ENCODE assay signal across 8 mouse cellular contexts in the genomic region with DNA sequence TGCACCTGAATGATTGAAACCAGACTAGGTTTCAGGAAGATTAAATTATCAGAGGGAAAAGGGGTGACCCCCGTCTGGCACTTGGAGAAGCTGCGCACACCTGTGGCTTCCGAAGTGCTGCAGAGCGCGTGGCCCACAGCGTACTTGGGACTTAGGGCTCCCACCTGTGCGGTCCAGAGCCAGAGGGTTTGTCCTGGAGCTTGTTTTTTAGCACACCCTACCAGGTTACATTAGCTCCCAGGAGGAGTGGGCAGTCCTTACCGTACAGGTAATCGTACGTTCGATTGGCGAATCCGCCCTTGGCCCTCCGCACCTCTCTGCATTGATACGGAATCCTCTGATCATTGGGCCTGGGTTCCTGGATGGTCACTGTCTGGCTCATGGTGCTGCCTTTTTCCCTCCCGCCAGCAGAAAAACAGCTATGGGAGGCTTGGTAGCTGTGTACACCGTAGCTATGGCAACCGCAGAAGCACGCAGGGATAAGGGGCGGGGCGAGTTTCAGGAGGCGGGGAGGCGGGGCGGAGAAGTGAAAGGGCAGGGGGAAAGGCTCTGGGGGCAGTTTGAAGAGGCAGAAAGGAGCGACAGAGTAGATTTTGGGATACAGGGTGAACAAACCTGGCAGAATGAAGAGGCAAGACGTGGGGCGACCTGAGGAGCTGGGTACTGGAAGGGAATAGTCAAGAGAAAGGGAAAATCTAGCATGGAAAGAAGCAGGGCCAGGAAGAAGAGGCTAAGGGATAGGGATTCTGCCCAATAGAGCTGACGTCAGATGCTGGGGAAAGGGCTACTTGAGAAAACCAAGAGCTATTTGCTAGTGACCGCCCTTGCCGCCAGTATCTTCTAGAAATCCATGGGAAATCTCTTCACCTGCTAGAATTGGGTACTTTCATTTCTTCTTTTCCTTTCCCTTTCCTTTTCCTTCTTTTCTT. TPM values are rescaled to one million over a fixed set of nuclear protein-coding genes. Genes with fewer than 3 reads are reported as not detected.
DNase-seq lines count a peak whose midpoint lies in the region; ATAC-seq and TF ChIP-seq lines count a peak whose summit lies in the region.

A gene (minus strand): TSS at position 748 of the 929 bp plus-strand sequence.

- peak within 1 kb of the TSS; percentile 61 for H3K4me2 ChIP-seq in forebrain, embryonic 16.5 days (ENCODE audit: low read length)
- H3K4me2 ChIP-seq in liver, embryonic 16.5 days (ENCODE audit: low read depth, low read length) = peak within 1 kb of the TSS; percentile 60
- peak within 1 kb of the TSS; percentile 62 for H3K4me2 ChIP-seq in neural tube, embryonic 11.5 days (ENCODE audit: low read depth)

- intact Hi-C loops in heart, postnatal 14 days (cut with DNase I) = no loop called here

- ATAC-seq in forebrain, embryonic 16.5 days = peak; percentile 93
- ATAC-seq in liver, embryonic 16.5 days (ENCODE audit: low read depth) = peak; percentile 77
- ATAC-seq in neural tube, embryonic 11.5 days (ENCODE audit: insufficient read depth, low FRiP score, low TSS enrichment) = peak; percentile 82

- no peak for TF ChIP-seq POLR2A in cerebellum, adult 2 months (IDR thresholded peaks at IDR 0.05; ENCODE audit: borderline replicate concordance, insufficient read depth, low read length)
- TF ChIP-seq POLR2A in testis, adult 2 months (IDR thresholded peaks at IDR 0.05; ENCODE audit: control insufficient read depth, low read depth, low read length) = peak; percentile 68; the same call in 1 of the 2 replicates

- peaks cover 3 to 4% of the 10 kb centered on the region in 2 experiments; a peak in 2 of 4 replicates for H3K4me1 ChIP-seq in ES-E14 (ENCODE audit: control insufficient read depth in 2 of 2, insufficient read depth in 2 of 2, low read length in 2 of 2, poor library complexity in 1 of 2)
- H3K4me1 ChIP-seq in cerebellum, adult 2 months (ENCODE audit: control insufficient read depth, insufficient read depth, low read length) = no peaks in the 10 kb centered on the region
- H3K4me1 ChIP-seq in forebrain, embryonic 16.5 days (replicated peaks; ENCODE audit: control insufficient read depth, insufficient read depth, low read length) = peaks cover 10% of the 10 kb centered on the region
- peaks cover 12% of the 10 kb centered on the region for H3K4me1 ChIP-seq in liver, embryonic 16.5 days (ENCODE audit: control insufficient read depth, low read depth, low read length)
- no peaks in the 10 kb centered on the region; the same call in 1 of the 2 replicates for H3K4me1 ChIP-seq in neural tube, embryonic 11.5 days (ENCODE audit: control insufficient read depth, insufficient read depth, low read length)
- peaks cover 7% of the 10 kb centered on the region for H3K4me1 ChIP-seq in testis, adult 2 months (ENCODE audit: control insufficient read depth, insufficient read depth, low read length)

- no peak for TF ChIP-seq CTCF in cerebellum, adult 2 months (IDR thresholded peaks at IDR 0.05; ENCODE audit: borderline replicate concordance, insufficient read depth, low read depth, low read length)
- no peak for TF ChIP-seq CTCF in testis, adult 2 months (IDR thresholded peaks at IDR 0.05; ENCODE audit: control insufficient read depth, insufficient read depth, insufficient replicate concordance, low read depth, low read length)

- WGBS in cerebellum, adult 2 months = 15% methylated on average over 30 of the region's 30 CpGs
- WGBS in forebrain, embryonic 16.5 days = 7% methylated on average over 30 of the region's 30 CpGs
- 22% methylated on average over 30 of the region's 30 CpGs for WGBS in liver, embryonic 16.5 days (ENCODE audit: insufficient replicate concordance)
- WGBS in neural tube, embryonic 11.5 days = 11% methylated on average over 30 of the region's 30 CpGs

- DNase-seq in ES-E14 (ENCODE audit: low read depth, low spot score) = peak; percentile 87
- DNase-seq in cerebellum, adult 2 months = peak; percentile 67 to 70
- peak; percentile 76 to 82 for DNase-seq in heart, postnatal 14 days
- DNase-seq in kidney, postnatal 4 days = peak; percentile 87 to 92
- peak; percentile 88 for DNase-seq in neural tube, embryonic 11.5 days (ENCODE audit: low spot score)

- no peaks in the 10 kb centered on the region for H3K27me3 ChIP-seq in cerebellum, adult 2 months (ENCODE audit: control insufficient read depth, insufficient read depth, low read length)
- H3K27me3 ChIP-seq in forebrain, embryonic 16.5 days (replicated peaks; ENCODE audit: control insufficient read depth, insufficient read depth, low read length) = no peaks in the 10 kb centered on the region
- H3K27me3 ChIP-seq in liver, embryonic 16.5 days (ENCODE audit: control insufficient read depth, insufficient read depth, low read depth, low read length) = no peaks in the 10 kb centered on the region
- no peaks in the 10 kb centered on the region for H3K27me3 ChIP-seq in neural tube, embryonic 11.5 days (ENCODE audit: control insufficient read depth, insufficient read depth, low read length)
- H3K27me3 ChIP-seq in testis, adult 2 months (ENCODE audit: control insufficient read depth, insufficient read depth, low read length) = no peaks in the 10 kb centered on the region

- H3K9me3 ChIP-seq in ES-E14 (ENCODE audit: control insufficient read depth, insufficient read depth, low read depth, low read length) = no peaks in the 10 kb centered on the region
- no peaks in the 10 kb centered on the region for H3K9me3 ChIP-seq in forebrain, embryonic 16.5 days (ENCODE audit: control insufficient read depth, low read length)
- H3K9me3 ChIP-seq in liver, embryonic 16.5 days (replicated peaks; ENCODE audit: control insufficient read depth, low read length) = no peaks in the 10 kb centered on the region
- H3K9me3 ChIP-seq in neural tube, embryonic 11.5 days (ENCODE audit: control insufficient read depth, low read length) = no peaks in the 10 kb centered on the region

- H3K9ac ChIP-seq in ES-E14 (ENCODE audit: insufficient read depth, low read depth, low read length, poor library complexity, severe bottlenecking) = peak within 1 kb of the TSS; percentile 58
- peak within 1 kb of the TSS; percentile 41 for H3K9ac ChIP-seq in forebrain, embryonic 16.5 days (replicated peaks; ENCODE audit: low read depth, low read length)
- no peak within 1 kb of the TSS for H3K9ac ChIP-seq in liver, embryonic 16.5 days (ENCODE audit: low read depth, low read length)
- peak within 1 kb of the TSS; percentile 39 for H3K9ac ChIP-seq in neural tube, embryonic 11.5 days (ENCODE audit: low read length)

- peak within 1 kb of the TSS; percentile 47 to 69 for H3K4me3 ChIP-seq in ES-E14 (ENCODE audit: insufficient read depth in 1 of 2, low read depth in 1 of 2, low read length in 2 of 2, poor library complexity in 1 of 2, severe bottlenecking in 1 of 2)
- peak within 1 kb of the TSS; percentile 87 for H3K4me3 ChIP-seq in cerebellum, adult 2 months (replicated peaks; ENCODE audit: insufficient read depth, low read depth, low read length)
- H3K4me3 ChIP-seq in forebrain, embryonic 16.5 days (replicated peaks; ENCODE audit: low read length) = peak within 1 kb of the TSS; percentile 43
- peak within 1 kb of the TSS; percentile 23 for H3K4me3 ChIP-seq in liver, embryonic 16.5 days (ENCODE audit: low read depth, low read length)
- H3K4me3 ChIP-seq in neural tube, embryonic 11.5 days (ENCODE audit: low read depth, low read length) = peak within 1 kb of the TSS; percentile 29
- peak within 1 kb of the TSS; percentile 96 for H3K4me3 ChIP-seq in testis, adult 2 months (ENCODE audit: control insufficient read depth, low read depth, low read length)

- in situ Hi-C loops in ES-E14 (cut with MboI; ENCODE audit: low sequenced_read_pairs in 2 of 2, unreplicated experiment in 2 of 2) = loop anchor here (10.0 to 25.0 kb wide), 3 partner anchors 143 to 721 kb away; no protein-coding TSS in a partner anchor

- no peak within 1 kb of the TSS for H3K27ac ChIP-seq in ES-E14 (ENCODE audit: insufficient read depth, low read depth, low read length, poor library complexity, severe bottlenecking)
- no peak within 1 kb of the TSS for H3K27ac ChIP-seq in cerebellum, adult 2 months (ENCODE audit: insufficient read depth, low read length)
- H3K27ac ChIP-seq in forebrain, embryonic 16.5 days (ENCODE audit: low read length) = no peak within 1 kb of the TSS
- no peak within 1 kb of the TSS for H3K27ac ChIP-seq in liver, embryonic 16.5 days (ENCODE audit: low read length)
- H3K27ac ChIP-seq in neural tube, embryonic 11.5 days (ENCODE audit: low read depth, low read length) = no peak within 1 kb of the TSS
- H3K27ac ChIP-seq in testis, adult 2 months (ENCODE audit: control insufficient read depth, insufficient read depth, low read depth, low read length) = peak within 1 kb of the TSS; percentile 73; the same call in 1 of the 2 replicates

- H3K36me3 ChIP-seq in ES-E14 (ENCODE audit: control insufficient read depth, insufficient read depth, low read length, poor library complexity, severe bottlenecking) = no peaks in the 10 kb centered on the region
- no peaks in the 10 kb centered on the region for H3K36me3 ChIP-seq in forebrain, embryonic 16.5 days (ENCODE audit: control insufficient read depth, insufficient read depth)
- H3K36me3 ChIP-seq in liver, embryonic 16.5 days (ENCODE audit: control insufficient read depth, insufficient read depth) = no peaks in the 10 kb centered on the region
- H3K36me3 ChIP-seq in neural tube, embryonic 11.5 days (ENCODE audit: control insufficient read depth, insufficient read depth, low read length) = no peaks in the 10 kb centered on the region
- no peaks in the 10 kb centered on the region for H3K36me3 ChIP-seq in testis, adult 2 months (ENCODE audit: control insufficient read depth, insufficient read depth, low read length)

TF ChIP-seq in ES-E14, 5 proteins besides CTCF, POLR2A, EP300 and RAD21:
- no peak for TF ChIP-seq HCFC1 (IDR thresholded peaks at IDR 0.05; ENCODE audit: borderline replicate concordance, insufficient read depth, low read length)
- TF ChIP-seq CHD2 (IDR thresholded peaks at IDR 0.05; ENCODE audit: low read depth, low read length) = no peak
- TF ChIP-seq ZNF384 (IDR thresholded peaks at IDR 0.05; ENCODE audit: low read depth, low read length) = no peak
- no peak for TF ChIP-seq MAFK (IDR thresholded peaks at IDR 0.05; ENCODE audit: insufficient read depth, low read depth, low read length)
- TF ChIP-seq ZC3H11A (IDR thresholded peaks at IDR 0.05; ENCODE audit: borderline replicate concordance, low read depth, low read length) = no peak

RNA-seq across cellular contexts. Expression of the gene that starts here (rescaled TPM):
- 1.1 and 1.8 TPM in 2 replicates for total RNA-seq in ES-E14 (2012; rRNA removed)
- polyA plus RNA-seq in cerebellum, adult 2 months (2012; rRNA removed) = 0.39 and 0.78 TPM in 2 replicates
- polyA plus RNA-seq in forebrain, embryonic 16.5 days (2015; fragmentation: Nextera tagmentation; extraction: Ambion mirVana) = 0.43 and 0.66 TPM in 2 replicates
- total RNA-seq in heart, postnatal 14 days (2021) = under 1 TPM; 0.10 TPM
- 0.06 TPM in 1 of 2 replicates, not detected in the other for polyA plus RNA-seq in liver, embryonic 16.5 days (2015; fragmentation: Nextera tagmentation; extraction: Ambion mirVana)
- 0.19 and 0.27 TPM in 2 replicates for polyA plus RNA-seq in neural tube, embryonic 11.5 days (2014; fragmentation: Nextera tagmentation; extraction: Ambion mirVana)
- 22.4 and 23.4 TPM in 2 replicates for polyA plus RNA-seq in testis, adult 2 months (2012; rRNA removed)

Comparison
In these comparisons a context has a peak if more than half of its experiments do, and no peak if none do; other contexts are left out.
1. RNA of the gene that starts here (polyA plus RNA-seq): 22.4 to 23.4 TPM in testis, adult 2 months; 0.43 to 0.66 TPM in forebrain, embryonic 16.5 days, 0.39 to 0.78 TPM in cerebellum, adult 2 months, 0.19 to 0.27 TPM in neural tube, embryonic 11.5 days and 0.06 TPM in liver, embryonic 16.5 days; every median in the first group is over 10 times any median in the second.
2. Peak in DNase-seq and H3K4me3 ChIP-seq in cerebellum, adult 2 months; RNA of the gene not detected or under 1 TPM.
3. Peak in ATAC-seq, H3K4me3 ChIP-seq, H3K9ac ChIP-seq and H3K4me2 ChIP-seq in forebrain, embryonic 16.5 days; RNA of the gene not detected or under 1 TPM.
4. Peak in DNase-seq in heart, postnatal 14 days; RNA of the gene not detected or under 1 TPM.
5. Peak in ATAC-seq, H3K4me3 ChIP-seq and H3K4me2 ChIP-seq in liver, embryonic 16.5 days; RNA of the gene not detected or under 1 TPM.
6. Peak in DNase-seq, ATAC-seq, H3K4me3 ChIP-seq, H3K9ac ChIP-seq and H3K4me2 ChIP-seq in neural tube, embryonic 11.5 days; RNA of the gene not detected or under 1 TPM.
7. H3K4me3 ChIP-seq: peak in every context shown above with its lines; median percentile 96 in testis, adult 2 months; 87 in cerebellum, adult 2 months; 58 in ES-E14; 43 in forebrain, embryonic 16.5 days; 29 in neural tube, embryonic 11.5 days; 23 in liver, embryonic 16.5 days.
8. Peak in every context shown above with its lines, with median percentiles within 50 percentile points of each other: DNase-seq, ATAC-seq and H3K4me2 ChIP-seq.